Mouse (Mus musculus): Measurements from ENCODE around the gene Spata32.

The Spata32 gene

DNA sequence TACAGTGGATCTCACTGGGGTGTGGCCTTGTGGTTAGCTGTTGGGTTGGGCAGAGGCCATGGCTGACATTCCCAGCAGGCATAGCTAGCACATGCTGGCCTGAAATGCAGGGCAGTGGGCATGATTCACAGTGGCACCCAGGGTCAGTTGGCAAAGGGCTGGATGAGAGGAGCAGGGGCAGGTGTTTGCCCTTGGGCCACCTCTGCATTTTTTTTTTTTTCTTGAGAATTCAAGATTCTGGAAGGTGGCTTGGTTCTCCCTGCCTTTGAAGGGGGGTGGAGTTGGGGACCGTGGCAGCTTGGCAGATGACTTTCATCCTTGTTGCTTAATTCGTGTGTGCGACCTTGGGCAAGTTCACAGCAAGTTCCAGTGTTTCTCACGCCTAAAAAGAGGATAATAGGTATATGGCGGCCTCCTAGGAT is 43.8 kb downstream of the Spata32 start:
- ATAC-seq (ENCODE audit: low TSS enrichment), result no peak

DNA sequence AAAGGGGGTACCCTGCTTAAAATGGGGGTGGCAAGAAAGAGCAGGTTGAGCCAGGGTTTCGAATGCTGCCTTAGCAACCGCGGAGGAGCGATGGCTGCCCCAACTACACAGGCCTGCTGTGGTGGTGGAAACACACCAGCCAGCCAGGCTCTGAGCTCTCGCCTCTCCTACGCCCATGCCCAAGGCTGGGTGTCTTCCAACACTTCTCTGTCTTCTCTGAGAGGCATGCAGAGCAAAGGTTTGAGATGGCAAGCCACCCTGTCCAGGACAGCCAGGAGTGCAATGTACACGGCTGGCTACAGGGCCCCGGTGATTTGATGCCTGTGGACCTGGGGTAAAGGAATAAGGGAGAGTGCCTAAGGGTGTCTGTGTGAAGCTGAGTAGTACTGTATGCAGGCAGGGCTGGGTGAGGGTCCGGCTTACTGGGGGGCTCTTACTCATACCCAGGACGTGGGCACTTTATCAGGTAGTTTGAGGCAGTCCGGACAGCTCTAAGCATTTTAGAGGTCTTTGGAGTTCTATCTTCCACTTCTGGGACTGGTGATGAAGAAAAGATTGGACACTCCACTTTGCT is 44.4 kb downstream of the Spata32 start:
- ATAC-seq (ENCODE audit: low TSS enrichment), result peak; percentile 59; the same call in 1 of the 2 replicates

DNA sequence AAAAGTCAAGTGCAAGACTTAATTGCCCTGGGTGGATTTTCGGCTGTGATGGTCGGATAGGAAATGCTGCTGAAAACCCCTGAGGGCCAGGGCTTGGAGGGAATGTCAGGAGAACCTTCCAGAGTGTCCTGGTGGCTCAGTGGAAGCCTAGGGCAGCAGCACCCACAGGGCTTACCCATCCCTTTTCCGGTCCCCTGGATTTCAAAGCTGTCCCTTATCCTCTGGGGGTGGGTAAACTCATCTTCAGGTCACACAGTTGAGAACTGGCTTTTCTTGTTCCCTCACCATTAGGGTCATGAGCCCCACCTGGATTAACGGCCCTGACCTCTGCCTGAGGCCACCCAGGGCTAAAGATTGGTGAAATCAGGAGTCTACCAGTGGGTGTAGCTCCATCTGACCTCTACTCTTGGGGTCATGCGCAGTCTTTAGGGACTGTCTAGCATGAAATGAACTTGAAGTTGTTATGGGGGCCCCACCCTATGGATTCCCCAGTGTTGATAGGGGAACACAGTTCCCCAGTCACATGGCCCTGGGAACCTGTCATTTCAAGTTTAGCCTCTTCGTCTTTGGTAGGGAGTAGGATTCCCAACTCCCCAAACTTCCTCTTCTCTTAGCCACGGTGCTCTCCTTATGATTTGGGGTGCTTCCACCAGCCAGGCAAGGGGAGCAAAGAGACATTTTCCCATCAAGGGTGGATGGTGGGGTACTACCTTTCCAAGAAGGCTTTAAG is 45.0 kb downstream of the Spata32 start:
- no peak for ATAC-seq (ENCODE audit: low TSS enrichment)

DNA sequence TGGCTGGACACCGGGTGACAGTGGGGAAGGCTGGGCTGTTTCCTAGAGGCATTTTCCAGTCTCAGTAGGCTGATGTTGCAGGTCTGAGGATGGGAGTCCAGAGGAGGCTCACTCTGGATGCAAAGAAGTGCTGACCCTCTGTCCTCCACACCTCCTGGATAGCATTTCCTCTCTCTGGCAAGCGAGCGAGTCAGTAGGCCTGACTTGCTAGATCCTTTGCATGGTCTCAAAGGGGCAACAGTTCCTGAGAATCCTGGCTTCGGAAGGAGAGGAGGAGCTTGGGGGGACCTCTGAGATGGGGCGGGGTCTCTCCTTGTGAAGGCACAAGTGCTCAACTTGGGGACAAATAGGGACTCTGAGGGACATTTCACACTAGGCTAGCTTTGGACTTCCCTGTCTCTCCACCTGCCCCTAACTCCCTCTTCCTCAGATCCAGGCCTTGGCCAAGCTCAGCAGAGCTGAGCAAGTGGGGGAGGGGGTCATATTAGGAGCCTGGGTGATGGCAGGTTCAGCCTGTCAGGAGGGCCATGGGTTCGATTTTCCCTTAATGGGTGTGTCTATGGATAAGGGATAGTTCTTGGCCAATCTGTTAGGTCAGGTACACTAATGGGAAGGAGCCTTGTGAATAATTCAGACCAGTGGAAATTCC is 45.7 kb downstream of the Spata32 start:
- ATAC-seq (ENCODE audit: low TSS enrichment), result no peak

DNA sequence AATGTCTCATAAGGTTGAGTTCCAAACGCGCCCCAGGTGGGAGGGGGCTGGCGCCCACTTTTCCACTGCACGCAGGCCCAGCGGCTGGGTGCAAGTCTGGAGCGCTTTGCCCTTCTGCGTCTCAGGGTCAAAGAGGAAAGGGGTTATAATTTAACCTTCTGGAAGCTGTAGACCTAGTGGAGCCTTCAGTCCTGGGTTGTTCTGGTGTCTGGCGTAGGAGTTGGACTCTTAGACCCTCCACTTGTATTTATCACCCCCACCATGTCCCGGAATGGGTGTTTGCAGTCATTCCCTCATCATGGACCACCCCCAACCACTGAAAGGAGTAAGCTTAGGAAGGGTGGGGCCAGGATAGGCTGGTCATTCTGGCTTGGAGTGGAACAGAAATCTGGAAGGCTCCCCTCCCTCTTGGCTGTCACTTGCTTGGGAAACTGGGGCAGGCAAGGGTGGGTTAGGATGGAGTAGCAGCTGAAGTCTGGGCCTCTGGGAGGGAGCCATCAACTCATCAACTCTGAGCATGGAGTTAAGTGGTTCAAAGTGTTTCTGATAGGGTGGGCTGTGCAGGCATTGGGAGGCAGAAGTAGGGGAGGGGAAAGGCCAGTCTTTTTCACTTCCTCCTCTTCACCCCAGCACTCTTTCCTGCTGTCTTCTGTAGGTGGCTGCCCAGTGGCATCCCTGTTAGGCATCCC is 46.4 kb downstream of the Spata32 start:
- no peak; the same call in 1 of the 2 replicates for ATAC-seq (ENCODE audit: low TSS enrichment)

DNA sequence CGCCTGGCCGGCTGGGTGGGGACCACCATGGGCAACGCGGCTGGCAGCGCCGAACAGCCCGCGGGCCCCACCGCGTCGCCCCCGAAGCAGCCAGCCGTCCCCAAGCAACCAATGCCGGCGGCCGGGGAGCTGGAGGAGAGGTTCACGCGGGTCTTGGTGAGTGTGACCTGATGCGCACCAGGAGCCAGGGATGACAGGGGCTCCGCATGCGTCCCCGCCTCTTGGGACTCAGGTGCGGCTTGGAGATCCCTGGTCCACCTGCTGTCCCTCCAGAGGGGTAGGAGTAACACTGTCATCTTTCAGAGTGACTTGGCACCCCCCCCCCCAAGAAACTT is 47.0 kb downstream of the Spata32 start:
- ATAC-seq (ENCODE audit: low TSS enrichment), result no peak

DNA sequence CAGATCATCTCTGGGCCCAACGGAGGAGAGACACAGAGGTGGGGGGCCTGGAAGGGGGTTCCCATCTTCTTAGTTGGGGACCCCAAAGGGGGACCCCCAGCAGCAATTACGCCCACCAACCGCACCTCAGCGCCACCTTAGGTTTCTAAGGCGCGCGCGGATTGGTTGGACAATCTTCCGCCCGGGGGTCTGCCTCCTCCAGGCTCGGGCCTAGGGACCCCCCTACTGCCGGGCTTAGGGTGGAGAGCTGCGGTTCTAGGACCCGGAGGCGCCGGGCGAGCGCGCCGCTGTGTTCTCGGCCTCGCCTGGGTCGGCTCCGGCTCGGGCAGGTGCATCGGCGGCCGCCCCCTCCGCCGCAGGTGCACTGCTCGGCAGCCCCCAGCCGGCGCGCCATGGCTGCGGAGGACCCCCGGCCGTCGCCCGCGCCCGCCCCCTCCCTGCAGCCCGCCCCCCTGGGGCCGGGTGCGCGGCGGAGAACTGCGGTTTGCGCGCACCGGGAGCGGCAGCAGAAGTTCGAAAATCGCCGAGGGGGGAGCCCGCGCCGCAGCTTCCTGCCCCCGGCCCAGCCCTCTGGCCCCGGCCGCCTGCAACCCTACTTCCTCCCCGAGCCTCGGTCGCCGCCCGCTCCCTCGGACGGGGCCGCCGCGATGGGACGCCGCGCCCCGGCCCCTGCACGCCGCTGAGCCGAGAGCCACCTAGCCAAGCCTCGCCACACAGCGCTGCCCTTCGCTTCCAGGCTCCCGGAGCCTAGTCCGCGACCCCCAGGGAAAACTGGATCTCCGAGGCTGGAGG is 47.5 kb downstream of the Spata32 start, which contains the start of gene Fmnl1:
Gene Fmnl1 (plus strand): TSS at position 614 of the 792 bp plus-strand sequence.
- no peak for ATAC-seq (ENCODE audit: low TSS enrichment)

DNA sequence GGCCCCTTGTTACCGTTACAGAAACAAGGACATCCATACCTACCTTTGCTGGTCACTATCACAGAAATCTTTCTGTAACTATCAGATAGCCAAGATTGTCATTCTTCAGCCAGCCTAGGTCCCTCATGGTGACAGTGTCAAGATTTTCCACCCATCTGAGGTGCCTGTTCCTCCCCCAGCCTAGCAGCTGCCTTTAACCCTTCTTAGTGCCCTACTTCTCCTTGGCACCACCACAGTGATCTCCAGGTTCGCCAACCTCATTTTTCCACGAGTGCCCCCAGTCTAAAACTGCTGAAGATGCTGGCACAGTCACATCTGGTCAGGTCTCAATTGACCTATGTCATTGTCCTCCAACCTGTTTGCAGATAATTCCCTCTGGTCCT is 48.1 kb downstream of the Spata32 start:
- ATAC-seq (ENCODE audit: low TSS enrichment), result no peak

DNA sequence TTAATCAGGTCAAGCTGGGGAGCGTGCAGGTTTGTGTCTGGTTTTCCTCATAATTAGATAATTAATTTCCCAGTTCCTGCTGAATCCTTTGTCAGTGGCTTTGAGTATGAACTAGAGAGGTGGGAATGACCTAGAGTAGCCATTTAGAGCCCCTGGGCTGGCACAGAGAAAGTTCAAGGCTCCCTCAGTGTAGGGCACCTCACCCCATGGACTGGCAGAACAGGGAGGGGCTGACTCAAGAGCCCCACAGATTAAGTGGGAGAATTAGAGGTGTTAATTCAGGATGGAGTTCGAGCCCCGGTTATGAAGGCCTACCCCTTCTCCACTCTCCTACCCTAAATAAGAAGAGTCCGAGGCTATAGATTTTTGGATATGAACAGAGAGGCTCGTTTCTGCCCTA is 48.6 kb downstream of the Spata32 start:
- no peak for ATAC-seq (ENCODE audit: low TSS enrichment)

DNA sequence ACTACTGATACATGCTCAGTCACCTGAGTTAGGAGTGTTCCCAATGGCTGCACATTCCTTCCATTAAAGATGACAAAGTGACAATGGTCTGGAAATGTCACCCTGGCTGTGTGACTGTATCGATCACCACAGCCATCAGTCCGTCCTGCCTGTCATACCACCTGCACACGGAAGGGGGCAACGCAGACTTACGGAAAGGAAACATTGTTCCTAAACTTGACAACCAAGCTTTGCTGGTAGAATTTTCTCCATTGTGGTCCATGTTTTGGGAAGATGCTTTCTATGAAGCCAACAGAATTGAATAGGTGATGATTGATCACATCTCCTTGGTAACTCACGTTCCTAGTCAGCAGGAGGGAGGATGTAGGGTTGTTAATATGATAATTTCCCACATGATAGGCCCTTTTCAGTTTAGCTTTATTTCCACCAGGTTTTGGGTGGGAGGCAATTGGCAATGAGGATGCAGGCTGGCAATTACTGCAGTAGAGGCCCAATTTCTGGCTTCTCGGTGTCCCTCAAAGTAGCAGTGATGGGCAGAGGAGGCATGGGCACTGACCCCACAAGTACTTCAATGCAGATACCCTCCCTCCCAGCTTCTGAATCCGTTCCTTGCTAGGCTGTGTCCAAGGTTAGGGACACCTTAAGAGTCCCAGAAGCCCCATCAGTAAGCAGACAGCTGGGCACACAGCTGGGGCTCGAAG is 49.4 kb downstream of the Spata32 start:
- peak; percentile 58 for ATAC-seq (ENCODE audit: low TSS enrichment)

DNA sequence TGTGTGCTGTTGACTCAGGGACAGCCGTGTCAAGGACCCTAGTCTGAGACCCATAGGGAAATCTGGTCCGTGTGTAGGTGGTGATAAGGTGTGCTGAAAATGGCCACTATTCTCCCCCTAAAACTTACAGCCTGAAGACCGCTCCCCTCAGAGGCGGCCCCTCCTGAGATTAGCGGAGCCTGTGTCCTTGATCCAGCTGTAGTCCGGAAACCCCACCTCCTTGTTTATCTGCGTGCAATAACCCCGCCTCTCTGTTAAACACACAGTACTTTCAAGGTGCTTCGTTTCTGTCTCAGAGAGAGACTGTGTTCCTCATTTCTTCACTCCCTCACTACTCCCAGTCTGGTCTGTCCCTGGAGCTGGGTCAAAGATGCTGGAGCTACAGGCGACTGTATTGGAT is 53.8 kb downstream of the Spata32 start:
- ATAC-seq (ENCODE audit: low TSS enrichment), result no peak

DNA sequence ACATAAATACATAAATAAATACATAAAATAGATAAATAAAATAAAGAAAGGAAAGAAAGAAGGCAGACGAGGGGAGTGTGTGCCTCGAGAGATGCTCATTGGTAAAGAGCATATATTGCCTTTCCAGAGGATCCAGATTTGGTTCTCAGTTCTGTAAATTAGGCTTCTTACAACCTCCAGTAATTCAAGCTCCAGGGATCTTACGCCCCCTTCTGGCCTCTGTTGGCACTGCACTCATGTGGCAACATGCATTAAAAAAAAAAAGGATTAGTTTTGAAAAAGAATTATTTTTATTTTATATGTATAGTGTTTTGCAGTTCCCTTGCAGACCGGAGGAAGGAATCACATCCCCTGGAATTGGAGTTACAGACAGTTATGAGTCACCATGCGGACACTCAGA is 56.1 kb downstream of the Spata32 start:
- no peak for ATAC-seq (ENCODE audit: low TSS enrichment)

DNA sequence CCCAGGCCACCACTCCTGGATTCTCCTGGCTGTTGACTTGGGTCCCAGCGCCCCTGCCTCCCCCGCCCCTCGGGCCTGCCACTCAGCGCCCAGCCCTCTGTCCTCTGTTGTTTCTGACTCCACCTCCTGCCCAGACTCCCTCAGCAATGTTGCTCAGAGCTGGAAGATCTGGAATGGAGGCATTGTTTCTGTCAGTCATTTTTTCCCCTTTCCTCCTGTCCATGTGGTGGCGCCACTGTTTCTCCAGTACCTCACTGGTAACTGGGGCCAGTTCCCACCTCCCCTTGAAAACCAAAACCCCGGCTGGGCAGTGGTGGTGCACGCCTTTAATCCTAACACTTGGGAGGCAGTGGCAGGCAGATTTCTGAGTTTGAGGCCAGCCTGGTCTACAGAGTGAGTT is 56.8 kb downstream of the Spata32 start:
- no peak for ATAC-seq (ENCODE audit: low TSS enrichment)

DNA sequence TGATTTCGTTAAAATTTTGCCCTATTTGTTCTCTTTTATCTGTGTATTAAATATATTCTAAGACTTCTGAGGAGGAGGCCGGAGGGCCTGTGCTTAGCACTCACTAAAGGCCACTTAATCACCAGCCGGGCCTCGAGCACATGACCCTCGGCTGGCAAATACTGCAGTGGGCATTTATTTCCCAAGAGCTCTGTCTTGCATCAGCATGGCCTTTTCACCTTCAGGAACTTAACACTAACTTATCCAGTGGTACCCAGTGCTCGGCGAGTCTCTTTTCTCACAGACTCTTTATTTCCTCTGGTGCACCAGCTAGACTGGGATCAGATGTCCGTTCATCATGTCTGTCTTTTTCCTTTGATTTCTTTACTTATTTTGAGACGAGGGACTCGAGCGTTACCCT is 57.5 kb downstream of the Spata32 start:
- ATAC-seq (ENCODE audit: low TSS enrichment), result no peak

DNA sequence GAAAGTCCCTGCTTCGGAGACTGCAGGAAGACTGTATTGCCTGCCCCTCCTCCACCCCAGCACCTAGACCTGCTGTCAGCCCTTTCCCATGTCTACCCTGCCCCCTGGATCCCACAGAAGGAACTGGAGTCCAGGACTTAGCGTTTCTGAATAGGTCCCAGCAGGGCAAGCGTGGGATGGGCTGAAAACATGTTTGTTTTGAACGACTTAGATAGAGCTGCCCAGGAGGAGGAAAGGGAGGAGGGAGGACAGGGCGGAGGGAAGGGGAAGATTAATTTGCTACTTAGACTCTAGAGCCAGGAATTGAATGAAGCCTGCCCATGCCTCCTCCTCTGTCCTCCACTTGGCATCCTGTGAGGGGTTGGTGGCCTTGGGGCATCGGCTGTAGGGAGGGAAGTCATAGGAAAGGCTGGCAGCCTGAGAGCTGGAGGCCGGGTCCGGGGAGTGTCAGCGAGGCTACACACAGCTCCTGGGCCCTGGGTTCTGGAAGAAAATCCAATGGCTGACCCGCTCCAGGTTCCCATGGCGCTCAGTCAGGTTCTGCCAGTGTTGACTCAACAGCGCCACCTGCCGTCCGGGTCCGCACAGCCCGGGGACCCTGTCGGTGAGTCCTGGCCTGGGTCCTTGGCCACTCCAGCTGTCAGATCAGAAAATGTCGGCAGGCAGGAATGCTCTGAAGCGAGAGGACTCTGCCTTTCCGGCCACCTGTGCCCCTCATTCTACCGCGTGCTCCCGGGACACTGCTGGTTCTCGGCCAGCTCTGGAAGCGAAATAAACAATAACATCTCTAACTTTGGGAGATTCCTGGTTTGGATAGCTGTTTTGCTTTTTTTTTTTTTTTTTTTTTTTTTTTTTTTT is 59.4 kb downstream of the Spata32 start:
- peak; percentile 94 for ATAC-seq (ENCODE audit: low TSS enrichment)
